Mouse (Mus musculus) stomach, embryonic 14.5 days (tissue): ENCODE data around the gene Olfr1380. TPM values are rescaled to one million over a fixed set of nuclear protein-coding genes. Genes with fewer than 3 reads are reported as not detected.
"Not testable (repeated sequence)": the region's sequence is repeated elsewhere in the genome, so short reads cannot be mapped to it uniquely, and the experiment has no call there.

Experiments used
- ATAC-seq: fragments of 200-750 bp; cut with Nextera tagmentation; 2 replicates; pipeline ENCODE4 v1.8.0; 2017; ENCODE audit warnings: low read depth, moderate TSS enrichment; ENCODE audit not compliant: insufficient number of reproducible peaks, insufficient read depth, low FRiP score
- H3K27ac ChIP-seq: fragments of 300-500 bp; sonication (generic); 2 replicates; pipeline ENCODE4 v1.5.1; 2014; ENCODE audit warnings: mild to moderate bottlenecking, low read length, moderate library complexity, mixed read lengths
- H3K27me3 ChIP-seq: fragments of 300-500 bp; sonication (generic); 2 replicates; pipeline ENCODE4 v1.6.1; 2014; ENCODE audit warnings: low read length, control low read depth, mixed read lengths; ENCODE audit not compliant: control insufficient read depth, insufficient read depth
- H3K36me3 ChIP-seq: fragments of 300-500 bp; sonication (generic); 2 replicates; pipeline ENCODE4 v1.6.1; 2014; ENCODE audit warnings: mild to moderate bottlenecking, control low read depth, low read length, moderate library complexity, mixed read lengths; ENCODE audit not compliant: control insufficient read depth, insufficient read depth
- H3K4me1 ChIP-seq: fragments of 300-500 bp; sonication (generic); 2 replicates; pipeline ENCODE4 v1.6.1; 2014; ENCODE audit warnings: low read length, control low read depth, mixed read lengths; ENCODE audit not compliant: control insufficient read depth, insufficient read depth
- H3K4me2 ChIP-seq: fragments of 300-500 bp; sonication (generic); replicated peaks from 2 replicates; pipeline ENCODE4 v1.6.1; 2014; ENCODE audit warnings: low read depth, low read length, control low read depth
- H3K4me3 ChIP-seq: fragments of 300-500 bp; sonication (generic); 2 replicates; pipeline ENCODE4 v1.5.1; 2014; ENCODE audit warnings: low read depth, low read length, control low read depth
- H3K9ac ChIP-seq: fragments of 300-500 bp; sonication (generic); replicated peaks from 2 replicates; pipeline ENCODE4 v1.6.1; 2014; ENCODE audit warnings: low read depth, mild to moderate bottlenecking, control low read depth, low read length, moderate library complexity, mixed read lengths
- H3K9me3 ChIP-seq: fragments of 300-500 bp; sonication (generic); 2 replicates; pipeline ENCODE4 v1.6.1; 2016; ENCODE audit warnings: low read depth, low read length, control low read depth; ENCODE audit not compliant: control insufficient read depth
- WGBS: fragments of 180-500 bp; shearing (Covaris S2); extraction: QIAGEN DNeasy Blood & Tissue Kit; methylation state at CpG from one replicate; pipeline ENCODE4 v1.1.7; 2014; 5-methylcytosine and 5-hydroxymethylcytosine counted together
- polyA plus RNA-seq: library from polyadenylated mRNA; unstranded; fragments of >200 nt; fragmentation: Nextera tagmentation; extraction: Ambion mirVana; gene quantifications from 2 replicates; pipeline ENCODE4 v1.2.1, GENCODE M21; 2014

The Olfr1380 gene
- polyA plus RNA-seq, 1 experiment from 2014 or later: not detected

- H3K9ac ChIP-seq, H3K27ac ChIP-seq, H3K4me2 ChIP-seq, ATAC-seq, H3K9me3 ChIP-seq, H3K4me3 ChIP-seq, H3K27me3 ChIP-seq, H3K4me1 ChIP-seq, H3K36me3 ChIP-seq: not testable (repeated sequence)
- 82% methylated on average over 8 of the region's 8 CpGs for WGBS
Measured at GRCm38 (mm10) chr11:49580452-49580851, 23.8 kb downstream of the Olfr1380 start.

GRCm38 (mm10) chr11:49590213-49590612, 33.5 kb downstream of the Olfr1380 start:
- Histone ChIP-seq H3K9me3 (no peaks in the 10 kb centered on the region), H3K4me1 (no peaks in the 10 kb centered on the region), H3K27me3 (no peaks in the 10 kb centered on the region), H3K9ac (no peak overlapping the region), H3K4me2 (no peak overlapping the region), H3K4me3 (no peak overlapping the region), H3K27ac (no peak overlapping the region), H3K36me3 (no peaks in the 10 kb centered on the region)
- 93% methylated on average over 19 of the region's 19 CpGs for WGBS
- ATAC-seq: no peak

GRCm38 (mm10) chr11:49597149-49597548, 40.5 kb downstream of the Olfr1380 start:
- H3K9me3 ChIP-seq, H3K36me3 ChIP-seq, ATAC-seq, H3K27ac ChIP-seq, H3K27me3 ChIP-seq, H3K4me3 ChIP-seq, H3K4me1 ChIP-seq, H3K4me2 ChIP-seq, H3K9ac ChIP-seq: not testable (repeated sequence)
- WGBS: 42% methylated on average over 2 of the region's 2 CpGs

GRCm38 (mm10) chr11:49608306-49608705, 51.6 kb downstream of the Olfr1380 start:
- 81% methylated on average over 5 of the region's 5 CpGs for WGBS
- not testable (repeated sequence) for H3K4me1 ChIP-seq, H3K9me3 ChIP-seq, H3K27ac ChIP-seq, H3K4me2 ChIP-seq, H3K9ac ChIP-seq, H3K27me3 ChIP-seq, ATAC-seq, H3K4me3 ChIP-seq, H3K36me3 ChIP-seq

- not testable (repeated sequence) for H3K4me1 ChIP-seq, H3K9ac ChIP-seq, H3K27me3 ChIP-seq
Measured at GRCm38 (mm10) chr11:49608938-49609867, 52.5 kb downstream of the Olfr1380 start, which contains the start of gene Flt4. TSS of gene Flt4 (plus strand) at chr11:49609263.

GRCm38 (mm10) chr11:49609868-49610824, 53.5 kb downstream of the Olfr1380 start:
- not testable (repeated sequence) for H3K27me3 ChIP-seq, H3K9ac ChIP-seq, H3K9me3 ChIP-seq, H3K27ac ChIP-seq, H3K36me3 ChIP-seq, H3K4me1 ChIP-seq
- 0 out of 2 replicates have a peak, but pooled peaks have one; percentile 29 for ATAC-seq
- H3K4me3 ChIP-seq: peak overlapping the region; percentile 38
- H3K4me2 ChIP-seq: peak overlapping the region; percentile 70
- WGBS: 2% methylated on average over 49 of the region's 52 CpGs

More at GRCm38 (mm10) chr11:49608938-49609867, 52.5 kb downstream of the Olfr1380 start, which contains the start of gene Flt4:
- ATAC-seq: peak; percentile 79
- H3K36me3 ChIP-seq, H3K27ac ChIP-seq, H3K9me3 ChIP-seq: not testable (repeated sequence)
- 5% methylated on average over 49 of the region's 61 CpGs for WGBS
- Histone ChIP-seq H3K4me2 (peak within 1 kb of the TSS; percentile 70), H3K4me3 (peak within 1 kb of the TSS; percentile 38)

GRCm38 (mm10) chr11:49611349-49611748, 54.7 kb downstream of the Olfr1380 start:
- not testable (repeated sequence) for H3K27ac ChIP-seq, H3K9me3 ChIP-seq, H3K27me3 ChIP-seq, H3K4me3 ChIP-seq, ATAC-seq, H3K4me2 ChIP-seq, H3K4me1 ChIP-seq, H3K36me3 ChIP-seq, H3K9ac ChIP-seq
- WGBS: 16% methylated on average over 3 of the region's 3 CpGs

- Histone ChIP-seq H3K4me3 (no peak overlapping the region), H3K4me2 (no peak overlapping the region), H3K4me1 (no peaks in the 10 kb centered on the region), H3K27ac (no peak overlapping the region), H3K9ac (no peak overlapping the region), H3K27me3 (no peaks in the 10 kb centered on the region), H3K9me3 (no peaks in the 10 kb centered on the region), H3K36me3 (no peaks in the 10 kb centered on the region)
- no peak for ATAC-seq
- WGBS: 44% methylated on average over 3 of the region's 3 CpGs
Measured at GRCm38 (mm10) chr11:49612154-49612553, 55.5 kb downstream of the Olfr1380 start.
